Mouse (Mus musculus) erythroblast, adult 5-6 weeks (primary cell): ENCODE results near the gene Cox7a2. TPM values are rescaled to one million over a fixed set of nuclear protein-coding genes. Genes with fewer than 3 reads are reported as not detected.

Experiments
- ATAC-seq: replicated peaks from 2 replicates; pipeline ENCODE4 v1.8.0; 2016; ENCODE audit warnings: moderate number of reproducible peaks, mild to moderate bottlenecking, moderate TSS enrichment, inconsistent platforms; ENCODE audit not compliant: poor library complexity, low FRiP score, severe bottlenecking
- total RNA-seq, 2 experiments: library from RNA; stranded (forward) in 1 of 2; stranded (reverse) in 1 of 2; fragments of 150-400 nt in 1 of 2; fragments of 200-764, 138-1000 nt in 1 of 2; gene quantifications; 2 replicates each; pipeline versions ENCODE4 v1.2.3 to v1.2.4; 2015 to 2017; ENCODE audit warnings: low replicate concordance in 2 of 2

Gene Cox7a2
- total RNA-seq, 2 experiments from 2014 or later: 41.1 to 179 TPM

DNA sequence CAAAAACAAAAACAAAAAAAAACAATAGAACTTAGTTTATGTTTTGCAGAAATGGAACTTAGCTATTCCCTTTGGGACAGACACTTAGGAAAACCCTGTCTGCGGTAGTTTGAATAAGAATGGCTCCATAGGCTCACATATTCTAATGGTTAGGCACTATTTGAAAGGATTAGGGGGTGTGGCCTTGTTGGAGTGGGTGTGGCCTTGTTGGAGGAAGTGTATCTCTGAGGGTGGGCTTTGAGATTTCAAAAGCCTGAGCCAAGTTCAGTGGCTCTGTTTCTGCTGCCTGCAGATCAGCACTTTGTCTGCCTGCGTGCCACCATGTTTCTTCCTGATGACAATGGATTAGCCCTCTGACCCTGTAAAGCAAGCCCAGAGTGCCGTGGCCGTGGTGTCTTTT lies 14.6 kb downstream of the Cox7a2 start:
- no peak for ATAC-seq

DNA sequence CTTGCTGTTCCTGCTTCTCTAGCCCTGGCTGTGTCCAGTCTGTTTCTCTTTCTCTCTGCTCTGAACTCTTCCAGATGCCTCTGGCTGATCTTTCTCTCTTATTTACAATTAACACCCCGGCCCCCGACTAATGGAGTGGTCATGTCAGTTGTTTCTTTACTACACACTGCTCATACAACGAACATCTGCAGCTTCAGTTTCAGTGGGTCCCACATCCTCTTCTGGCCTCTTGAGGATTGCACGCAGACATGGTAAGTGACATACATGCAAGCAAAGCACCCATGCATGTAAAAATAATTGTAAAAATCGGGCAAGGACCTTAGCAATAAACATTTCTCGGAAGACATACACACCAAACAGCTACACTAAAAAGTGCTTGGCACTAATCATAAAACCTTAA lies 24.1 kb downstream of the Cox7a2 start:
- no peak for ATAC-seq

DNA sequence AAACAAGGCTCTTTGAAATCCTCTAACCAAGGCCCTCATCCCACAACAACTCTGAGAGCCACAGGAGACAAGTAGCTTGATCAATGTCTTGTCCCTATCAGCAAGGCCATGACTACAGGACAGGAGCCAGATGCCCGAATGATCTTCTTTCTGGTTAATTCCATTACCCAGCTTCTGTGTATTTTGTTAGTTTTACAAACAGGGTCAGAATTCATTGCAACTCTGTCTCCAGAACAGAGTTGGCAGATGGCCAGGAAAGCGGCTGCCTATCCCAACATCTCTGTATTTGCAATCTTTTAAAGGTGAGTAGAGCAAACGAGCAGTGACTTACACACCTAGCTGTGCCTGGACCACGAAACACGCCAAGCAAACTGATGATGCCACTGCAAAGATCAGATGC lies 29.4 kb downstream of the Cox7a2 start:
- no peak for ATAC-seq

DNA sequence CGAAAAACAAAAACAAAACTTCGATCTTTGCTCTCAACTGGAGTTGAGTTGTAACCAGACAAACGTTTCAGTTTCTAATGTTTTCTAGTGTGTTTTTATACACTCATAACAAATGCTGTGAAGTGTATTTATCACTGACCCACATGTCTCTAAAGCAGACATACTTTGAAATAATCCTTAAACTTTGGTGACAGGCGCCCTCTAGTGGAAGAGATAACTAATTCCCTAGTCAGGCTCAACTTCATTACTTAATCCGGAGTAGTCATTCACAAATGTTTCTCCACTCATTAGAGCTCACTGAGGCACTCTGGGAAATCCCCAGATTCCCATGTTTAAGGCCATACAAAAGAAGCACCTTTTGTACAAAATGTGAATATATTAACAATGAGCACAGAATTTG lies 36.6 kb downstream of the Cox7a2 start:
- no peak for ATAC-seq

DNA sequence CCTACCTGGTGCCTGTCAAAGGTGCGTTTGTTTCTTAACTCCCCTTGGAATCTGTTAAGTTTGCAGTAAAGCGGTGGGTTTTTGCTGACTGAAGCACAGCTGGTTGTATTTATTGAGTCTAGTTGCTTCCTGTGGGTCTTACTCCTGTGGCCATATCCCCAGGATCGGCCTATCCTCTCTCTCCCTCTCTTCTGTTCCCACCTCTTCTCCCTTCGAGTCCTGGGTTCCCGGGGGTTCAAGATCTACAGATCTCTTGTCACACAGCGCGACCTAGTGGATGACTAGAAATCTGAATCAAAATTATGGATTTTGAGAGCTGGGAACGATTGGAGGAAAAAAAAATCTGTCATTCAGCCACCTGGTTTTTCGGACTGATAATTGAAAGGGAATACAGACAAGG lies 38.6 kb downstream of the Cox7a2 start:
- no peak for ATAC-seq

DNA sequence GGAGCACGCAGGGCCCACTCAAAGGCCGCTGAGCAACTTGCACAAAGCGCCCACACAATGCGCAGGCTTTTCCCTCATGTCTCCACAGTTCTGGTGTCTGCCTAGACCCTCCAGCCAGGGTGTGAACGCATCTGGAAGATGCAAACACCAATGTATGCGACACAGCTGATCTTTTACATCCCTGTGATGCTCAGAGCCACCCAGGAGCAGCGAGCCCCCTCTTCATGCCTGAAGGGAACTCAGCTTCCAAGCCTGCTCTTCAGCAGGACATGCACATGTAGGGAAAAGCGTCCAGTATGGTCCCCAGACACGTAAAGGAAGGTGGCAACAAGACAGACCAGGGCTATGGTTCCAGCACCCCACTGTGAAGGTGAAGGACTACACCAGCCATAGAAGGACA lies 39.5 kb downstream of the Cox7a2 start:
- ATAC-seq: no peak

DNA sequence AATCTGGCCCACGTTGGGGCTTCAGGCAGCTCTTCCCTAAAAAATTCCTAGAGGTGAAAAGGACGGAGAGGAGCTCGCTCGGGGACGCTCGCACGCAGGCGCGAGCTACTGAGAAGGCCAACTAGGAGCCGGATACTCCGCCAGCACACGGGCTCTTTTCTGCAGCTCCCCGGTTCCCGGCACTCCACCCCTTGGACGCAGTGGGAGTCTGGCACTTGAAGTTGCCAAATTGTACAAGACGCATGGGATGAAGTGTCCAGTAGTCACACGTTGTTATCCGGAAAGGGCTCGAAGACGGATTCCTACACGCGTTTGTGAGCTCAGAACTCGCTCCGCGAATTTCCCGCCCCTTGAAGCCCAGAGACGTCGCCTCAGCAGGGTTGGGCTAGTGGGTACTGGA lies 40.2 kb downstream of the Cox7a2 start:
- no peak for ATAC-seq

DNA sequence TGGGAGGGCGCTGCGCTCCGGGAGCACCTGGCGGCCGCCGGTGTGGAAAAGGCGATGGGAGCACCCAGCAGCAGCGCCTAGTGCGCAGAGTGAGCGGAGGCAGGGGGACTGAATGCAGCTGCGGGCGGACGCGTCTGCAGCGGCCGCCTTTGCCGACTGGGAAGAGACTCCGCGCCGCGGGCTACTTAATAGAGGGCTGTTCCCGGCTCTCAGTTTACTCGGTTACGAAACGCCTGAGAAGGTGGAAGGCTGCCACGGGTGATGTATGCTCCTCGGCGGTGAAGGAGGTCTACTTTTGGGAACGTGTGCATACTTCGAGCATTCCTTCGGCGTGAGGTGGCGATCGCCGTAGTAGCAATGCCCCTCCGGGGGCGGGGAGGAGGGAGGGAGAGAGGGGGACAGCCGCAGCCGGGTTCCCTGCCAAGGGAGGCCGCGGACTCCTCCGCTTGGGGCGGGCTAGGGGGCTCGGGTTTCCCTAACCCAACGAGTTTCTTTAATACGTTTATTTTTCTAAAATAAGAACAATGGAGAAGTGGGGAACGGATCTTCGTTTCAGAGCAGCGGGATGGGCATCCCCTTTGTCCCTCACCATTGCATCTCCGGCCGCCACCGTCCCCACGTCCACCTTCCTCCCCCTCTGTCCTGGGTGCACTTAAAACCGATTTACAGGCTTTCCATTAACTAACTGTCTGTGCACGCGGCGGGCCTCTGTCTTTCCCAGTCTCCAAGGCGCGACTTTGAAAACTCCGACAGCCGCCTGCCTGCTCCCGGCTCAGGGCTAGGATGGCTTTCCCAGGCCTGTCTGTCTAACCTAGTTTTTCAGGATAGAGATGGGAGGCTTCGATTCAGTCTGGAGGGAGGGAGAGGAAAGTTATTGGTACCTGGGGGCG lies 41.0 kb downstream of the Cox7a2 start, which contains the start of gene Col12a1:
TSS of gene Col12a1 (minus strand) at position 351 of the 890 bp plus-strand sequence.
- ATAC-seq: no peak

DNA sequence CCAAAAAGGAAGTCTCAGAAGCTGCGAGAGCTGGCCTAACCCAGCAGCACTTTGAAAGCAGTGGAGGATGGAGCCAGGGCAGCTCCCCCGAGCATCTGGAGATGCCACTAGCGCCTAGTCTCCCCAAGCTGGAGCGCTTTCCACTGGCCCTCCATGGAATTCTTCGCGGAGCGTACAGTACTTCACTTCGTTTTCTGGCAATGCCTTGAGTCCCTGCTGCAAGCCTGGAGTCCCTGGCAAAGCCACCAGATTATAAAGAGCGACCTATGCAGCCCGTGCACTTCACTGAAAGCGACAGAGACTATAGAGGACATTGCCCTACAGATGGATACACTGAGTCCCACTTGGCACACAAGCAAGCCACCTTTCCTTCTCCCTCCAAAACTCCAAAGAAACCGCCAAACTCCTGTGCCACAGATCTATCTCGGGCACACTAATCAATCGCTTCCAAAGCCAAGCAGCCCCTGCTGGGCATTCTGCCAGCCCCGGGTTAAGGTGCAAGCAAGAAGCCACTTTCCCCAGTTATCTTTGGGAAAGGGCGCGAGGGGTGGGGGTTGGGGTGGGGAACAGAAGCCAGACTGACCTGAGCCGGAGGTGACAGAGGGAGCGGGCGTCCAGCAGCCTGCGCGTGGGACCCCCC lies 41.7 kb downstream of the Cox7a2 start:
- ATAC-seq: no peak

DNA sequence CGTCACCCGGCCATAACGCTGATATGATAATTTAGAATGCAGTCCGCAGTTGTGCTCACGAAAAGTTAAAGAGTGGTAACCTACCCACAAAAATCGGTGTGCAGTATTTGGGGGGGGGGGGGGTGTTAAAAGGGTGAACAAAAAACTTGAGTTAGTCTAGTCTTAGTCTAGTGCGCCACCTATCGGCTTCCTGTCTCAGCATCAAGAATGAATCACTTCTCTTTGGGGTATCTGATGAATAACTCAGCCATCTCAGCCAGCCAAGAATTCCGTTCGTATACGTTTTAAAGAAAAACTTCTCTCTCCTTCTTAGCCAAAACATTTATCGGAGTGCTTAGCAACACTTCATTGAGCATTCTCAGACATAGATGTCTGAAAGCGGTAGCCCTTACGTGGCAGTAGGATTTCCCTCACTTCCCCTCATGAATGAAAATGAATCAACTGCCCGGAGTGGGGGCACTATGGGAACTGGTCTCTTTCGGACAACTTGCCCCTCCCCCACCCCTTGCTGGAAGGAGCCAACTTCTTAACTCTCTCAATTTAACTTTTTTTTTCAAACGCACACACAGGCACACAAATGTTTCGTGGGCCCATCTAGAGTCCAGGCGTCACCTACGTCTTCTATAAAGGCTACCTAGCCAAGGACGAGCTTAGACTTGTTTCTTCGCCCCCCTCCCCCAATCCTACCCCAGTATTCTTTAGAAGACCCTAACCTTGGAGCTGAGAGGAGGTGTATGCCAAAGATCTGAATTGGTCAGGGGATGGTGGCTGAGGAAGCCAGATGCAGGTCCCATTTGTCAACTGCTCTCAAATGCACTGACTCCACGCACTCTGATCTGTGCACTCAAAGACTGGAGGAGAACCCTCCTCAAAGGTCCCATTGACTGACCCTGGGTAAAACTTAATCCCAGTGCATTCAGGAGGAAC lies 42.5 kb downstream of the Cox7a2 start:
- no peak for ATAC-seq

DNA sequence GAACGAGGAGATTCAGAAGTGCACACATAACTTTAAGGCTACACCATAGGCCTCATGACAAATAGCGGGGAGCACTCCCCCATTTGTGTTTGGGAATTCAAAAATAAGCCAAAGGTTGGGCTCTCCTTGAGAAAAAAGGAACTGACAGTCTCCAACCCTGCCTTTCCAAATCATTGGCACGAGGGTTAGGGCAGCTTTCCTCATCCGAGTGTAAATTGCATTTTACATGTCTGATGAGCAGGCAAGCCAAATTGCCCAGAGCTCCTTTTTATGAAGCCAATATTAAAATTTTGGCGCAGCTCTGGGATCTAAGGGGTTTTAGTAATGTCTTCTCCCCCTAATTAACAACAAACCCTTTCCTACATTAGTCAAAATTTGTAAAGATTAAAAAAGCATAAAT lies 43.2 kb downstream of the Cox7a2 start:
- ATAC-seq: no peak

DNA sequence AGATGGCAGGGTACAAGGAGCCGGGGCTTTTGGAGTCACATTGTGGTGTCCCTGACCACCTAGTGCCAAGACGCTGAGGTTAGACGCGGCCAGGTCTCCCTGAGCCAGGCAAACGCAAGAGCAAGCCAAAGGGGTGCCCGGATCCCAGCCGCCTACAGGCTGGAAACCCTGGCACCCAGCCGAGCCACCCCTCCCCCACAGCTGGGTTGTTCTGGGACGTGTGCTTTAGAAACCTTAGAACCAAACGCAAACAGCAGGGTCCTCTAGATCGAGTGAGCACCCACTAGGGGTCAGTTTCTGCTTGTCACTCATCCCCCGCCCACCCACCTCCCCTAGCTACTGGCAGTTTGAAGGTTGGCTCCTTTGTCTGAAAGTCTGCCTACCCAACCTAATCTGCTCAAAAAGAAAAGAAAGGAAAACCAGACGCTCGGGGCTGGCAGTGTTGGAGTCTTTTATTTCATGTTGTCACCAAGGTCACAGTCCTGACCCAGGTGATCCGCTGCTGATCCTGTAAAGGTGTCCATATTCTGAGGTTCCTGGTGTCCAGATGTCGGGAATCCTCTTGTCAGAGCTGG lies 45.1 kb downstream of the Cox7a2 start:
- no peak for ATAC-seq

Other genes with a start within 250 kb of the Cox7a2 start
- not detected in 2 replicates for gene Col12a1, start 41.0 kb downstream of the Cox7a2 start, total RNA-seq (2015; ENCODE audit: low replicate concordance)
- gene Col12a1, start 41.0 kb downstream of the Cox7a2 start, total RNA-seq (2017; ENCODE audit: low replicate concordance): 0.70 TPM in 1 of 2 replicates, not detected in the other
- gene Tmem30a, start 33.6 kb upstream of the Cox7a2 start, total RNA-seq (2015; ENCODE audit: low replicate concordance): 32.4 and 34.6 TPM in 2 replicates
- gene Tmem30a, start 33.6 kb upstream of the Cox7a2 start, total RNA-seq (2017; ENCODE audit: low replicate concordance): 40.3 and 44.6 TPM in 2 replicates